Mouse (Mus musculus) spleen, adult 2 months (tissue): Measurements from ENCODE around the gene Rimbp3. TPM values are rescaled to one million over a fixed set of nuclear protein-coding genes. Genes with fewer than 3 reads are reported as not detected.

Experiments used
- DNase-seq, 2 experiments: peaks; one replicate each; pipeline versions ENCODE4 v3.0.0 to v3.0.0-alpha.2; 2012 to 2021; ENCODE audit warnings: low spot score in 2 of 2, low read depth in 1 of 2
- H3K27ac ChIP-seq: fragments of 200-500 bp; 2 replicates; pipeline ENCODE4 v1.5.1; 2012; ENCODE audit warnings: low read length, inconsistent platforms; ENCODE audit not compliant: insufficient read depth
- H3K27me3 ChIP-seq: fragments of 200-500 bp; 2 replicates; pipeline ENCODE4 v1.6.1; 2012; ENCODE audit warnings: mild to moderate bottlenecking, moderate library complexity, low read length, inconsistent platforms; ENCODE audit not compliant: control insufficient read depth, insufficient read depth
- H3K36me3 ChIP-seq: fragments of 200-500 bp; 2 replicates; pipeline ENCODE4 v1.6.1; 2012; ENCODE audit warnings: mild to moderate bottlenecking, low read length, inconsistent platforms; ENCODE audit not compliant: control insufficient read depth, insufficient read depth
- H3K4me1 ChIP-seq: fragments of 200-500 bp; 2 replicates; pipeline ENCODE4 v1.6.1; 2011; ENCODE audit warnings: inconsistent platforms; ENCODE audit not compliant: control insufficient read depth, insufficient read depth, insufficient read length
- H3K4me3 ChIP-seq: fragments of 200-500 bp; 2 replicates; pipeline ENCODE4 v1.5.1; 2011; ENCODE audit warnings: mild to moderate bottlenecking, inconsistent platforms; ENCODE audit not compliant: insufficient read depth, insufficient read length; ENCODE audit errors: extremely low read depth
- CTCF ChIP-seq: fragments of 200-500 bp; IDR thresholded peaks from 2 replicates; pipeline ENCODE4 v1.5.1; 2011; ENCODE audit warnings: mild to moderate bottlenecking, inconsistent platforms; ENCODE audit not compliant: insufficient read depth, insufficient read length, insufficient replicate concordance; ENCODE audit errors: extremely low read depth
- POLR2A ChIP-seq: fragments of 200-500 bp; IDR thresholded peaks from 2 replicates; pipeline ENCODE4 v1.6.1; 2011; ENCODE audit warnings: low read depth, low read length, inconsistent platforms
- WGBS: fragments of 180-500 bp; shearing (Covaris S2); methylation state at CpG from one replicate; pipeline ENCODE4 v1.1.7; 2018; 5-methylcytosine and 5-hydroxymethylcytosine counted together
- polyA plus RNA-seq: library from polyadenylated mRNA; depleted of rRNA; stranded (reverse); fragments of >200 nt; gene quantifications from 2 replicates; pipeline ENCODE4 v1.2.3, GENCODE M21; 2012; rRNA removed

Gene Rimbp3
- polyA plus RNA-seq, 1 experiment = 0.07 TPM

- Histone ChIP-seq H3K36me3 (0 out of 2 replicates have a peak, but pooled peaks cover 4% of the 10 kb centered on the region), H3K4me3 (no peak overlapping the region), H3K27ac (no peak overlapping the region), H3K4me1 (no peaks in the 10 kb centered on the region), H3K27me3 (no peaks in the 10 kb centered on the region)
- 87% methylated on average over 2 of the region's 2 CpGs for WGBS
- no peak for TF ChIP-seq CTCF
- TF ChIP-seq POLR2A = no peak
- no peak for DNase-seq
Measured at GRCm38 (mm10) chr16:17255270-17255669, 46.9 kb downstream of the Rimbp3 start.

GRCm38 (mm10) chr16:17257359-17257821, 49.0 kb downstream of the Rimbp3 start:
- H3K4me3 ChIP-seq = no peak overlapping the region
- no peak for DNase-seq
- no peaks in the 10 kb centered on the region for H3K27me3 ChIP-seq
- H3K4me1 ChIP-seq = no peaks in the 10 kb centered on the region
- 0 out of 2 replicates have a peak, but pooled peaks cover 4% of the 10 kb centered on the region for H3K36me3 ChIP-seq
- no peak overlapping the region for H3K27ac ChIP-seq
- WGBS = 88% methylated on average over 9 of the region's 9 CpGs
- TF ChIP-seq POLR2A (no peak), CTCF (no peak)

- Histone ChIP-seq H3K4me3 (no peak overlapping the region), H3K27me3 (no peaks in the 10 kb centered on the region), H3K36me3 (0 out of 2 replicates have a peak, but pooled peaks cover 4% of the 10 kb centered on the region), H3K27ac (no peak overlapping the region), H3K4me1 (no peaks in the 10 kb centered on the region)
- no peak for DNase-seq
- TF ChIP-seq CTCF = no peak
- 49% methylated on average over 12 of the region's 12 CpGs for WGBS
Measured at GRCm38 (mm10) chr16:17258917-17259316, 50.5 kb downstream of the Rimbp3 start.

- no peak for TF ChIP-seq POLR2A
- TF ChIP-seq CTCF = no peak
Measured at GRCm38 (mm10) chr16:17261341-17261740, 52.9 kb downstream of the Rimbp3 start.

More at GRCm38 (mm10) chr16:17261341-17261740, 52.9 kb downstream of the Rimbp3 start:
- no peaks in the 10 kb centered on the region for H3K4me1 ChIP-seq
- WGBS = 79% methylated on average over 1 of the region's 1 CpGs
- no peak overlapping the region for H3K27ac ChIP-seq
- 0 out of 2 replicates have a peak, but pooled peaks cover 4% of the 10 kb centered on the region for H3K36me3 ChIP-seq
- no peak for DNase-seq
- no peak overlapping the region for H3K4me3 ChIP-seq
- no peaks in the 10 kb centered on the region for H3K27me3 ChIP-seq

Other genes with a start within 250 kb of the Rimbp3 start
- 48.3 and 48.7 TPM in 2 replicates for gene Mapk1, start 225.2 kb upstream of the Rimbp3 start, polyA plus RNA-seq
- gene Ypel1, start 138.9 kb upstream of the Rimbp3 start, polyA plus RNA-seq = 0.43 and 0.61 TPM in 2 replicates
- 79.8 and 84.6 TPM in 2 replicates for gene Ppil2, start 97.3 kb upstream of the Rimbp3 start, polyA plus RNA-seq
- 6.2 and 7.1 TPM in 2 replicates for gene 2610318N02Rik, start 83.4 kb upstream of the Rimbp3 start, polyA plus RNA-seq
- 71.8 and 79.3 TPM in 2 replicates for gene Sdf2l1, start 76.2 kb upstream of the Rimbp3 start, polyA plus RNA-seq
- 13.1 and 19.9 TPM in 2 replicates for gene Ydjc, start 64.0 kb upstream of the Rimbp3 start, polyA plus RNA-seq
- 1.5 and 2.1 TPM in 2 replicates for gene Ccdc116, start 61.4 kb upstream of the Rimbp3 start, polyA plus RNA-seq
- gene Ube2l3, start 6.0 kb upstream of the Rimbp3 start, polyA plus RNA-seq = 28.3 and 31.4 TPM in 2 replicates
- 1.2 and 1.5 TPM in 2 replicates for gene Hic2, start 25.0 kb downstream of the Rimbp3 start, polyA plus RNA-seq
- gene Tmem191c, start 67.5 kb downstream of the Rimbp3 start, polyA plus RNA-seq = 20.0 and 22.9 TPM in 2 replicates
- gene Serpind1, start 122.8 kb downstream of the Rimbp3 start, polyA plus RNA-seq = 0.05 and 0.14 TPM in 2 replicates
- gene Snap29, start 197.4 kb downstream of the Rimbp3 start, polyA plus RNA-seq = 7.1 and 7.3 TPM in 2 replicates
- gene Pi4ka, start 197.7 kb downstream of the Rimbp3 start, polyA plus RNA-seq = 49.4 and 53.5 TPM in 2 replicates
- 50.5 and 67.7 TPM in 2 replicates for gene Crkl, start 243.4 kb downstream of the Rimbp3 start, polyA plus RNA-seq